Mouse (Mus musculus) cerebellum, adult 2 months (tissue): Measurements from ENCODE around the gene Snx33.

Experiments used
- CTCF ChIP-seq: fragments of 200-500 bp; IDR thresholded peaks from 2 replicates; pipeline ENCODE4 v1.5.1; 2011; ENCODE audit warnings: low read depth, mild to moderate bottlenecking, control low read depth, low read length, moderate library complexity, borderline replicate concordance; ENCODE audit not compliant: insufficient read depth
- POLR2A ChIP-seq: fragments of 200-500 bp; IDR thresholded peaks from 2 replicates; pipeline ENCODE4 v1.6.1; 2011; ENCODE audit warnings: low read length, control low read depth, borderline replicate concordance; ENCODE audit not compliant: insufficient read depth

GRCm38 (mm10) chr9:56881539-56882082 lies 46.6 kb downstream of the Snx33 start:
- TF ChIP-seq CTCF: no peak
- TF ChIP-seq POLR2A: no peak
